Mouse (Mus musculus): ENCODE measurements around the gene Prps1l1. TPM values are rescaled to one million over a fixed set of nuclear protein-coding genes. Genes with fewer than 3 reads are reported as not detected.

The Prps1l1 gene
- polyA plus RNA-seq, 1 experiment from 2014 or later, result not detected

DNA sequence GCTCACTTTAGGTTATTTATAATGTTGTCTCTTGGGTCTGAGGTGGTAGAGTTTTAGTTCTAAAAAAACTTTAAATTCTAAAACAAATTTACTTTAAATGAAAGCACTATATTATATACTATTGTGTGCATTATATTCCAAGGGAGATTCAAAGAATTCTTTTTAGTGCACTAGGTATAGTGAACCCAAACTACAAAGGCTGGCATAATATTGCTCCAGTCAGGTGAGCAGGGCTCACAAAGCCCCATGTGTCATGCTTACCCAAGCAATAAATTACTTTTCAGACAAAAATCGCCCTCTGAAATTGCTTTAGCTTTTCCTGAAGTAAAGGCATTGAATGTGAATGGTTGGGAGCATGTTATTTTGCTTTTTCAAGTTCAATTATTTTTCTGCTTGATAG, 43.0 kb downstream of the Prps1l1 start:
- H3K27ac ChIP-seq (ENCODE audit: poor library complexity, severe bottlenecking), result no peak overlapping the region
- H3K9ac ChIP-seq, result no peak overlapping the region
- no peak for ATAC-seq (ENCODE audit: insufficient number of reproducible peaks, low FRiP score)
- no peaks in the 10 kb centered on the region for H3K27me3 ChIP-seq (replicated peaks)
- no peaks in the 10 kb centered on the region for H3K4me1 ChIP-seq (replicated peaks)
- H3K4me3 ChIP-seq, result no peak overlapping the region
- no peak overlapping the region for H3K4me2 ChIP-seq
- WGBS, result 60% methylated on average over 1 of the region's 1 CpGs
- no peaks in the 10 kb centered on the region for H3K36me3 ChIP-seq
- H3K9me3 ChIP-seq (replicated peaks), result no peaks in the 10 kb centered on the region

Other genes with a start within 250 kb of the Prps1l1 start
- 28.9 and 31.8 TPM in 2 replicates for gene Hdac9, start 67.7 kb upstream of the Prps1l1 start, polyA plus RNA-seq (2016; fragmentation: Nextera tagmentation; extraction: Ambion mirVana)
- 35.1 and 38.7 TPM in 2 replicates for gene Snx13, start 62.4 kb downstream of the Prps1l1 start, polyA plus RNA-seq (2016; fragmentation: Nextera tagmentation; extraction: Ambion mirVana)